Mouse (Mus musculus) forebrain, embryonic 10.5 days (tissue): ENCODE measurements around the gene Olfr1475. TPM values are rescaled to one million over a fixed set of nuclear protein-coding genes. Genes with fewer than 3 reads are reported as not detected.
"Not testable (repeated sequence)": the region's sequence is repeated elsewhere in the genome, so short reads cannot be mapped to it uniquely, and the experiment has no call there.

Source experiments
- DNase-seq: peaks from one replicate; pipeline ENCODE4 v3.0.0-alpha.2; 2017; ENCODE audit warnings: low spot score; ENCODE audit errors: extremely low spot score
- H3K27ac ChIP-seq: fragments of 300-500 bp; sonication (generic); 2 replicates; pipeline ENCODE4 v1.5.1; 2016; ENCODE audit warnings: mild to moderate bottlenecking
- H3K27me3 ChIP-seq: fragments of 300-500 bp; sonication (generic); 2 replicates; pipeline ENCODE4 v1.6.1; 2016; ENCODE audit warnings: mild to moderate bottlenecking; ENCODE audit not compliant: poor library complexity, severe bottlenecking
- H3K36me3 ChIP-seq: fragments of 300-500 bp; sonication (generic); replicated peaks from 2 replicates; pipeline ENCODE4 v1.6.1; 2016; ENCODE audit warnings: mild to moderate bottlenecking, moderate library complexity
- H3K4me1 ChIP-seq: fragments of 300-500 bp; sonication (generic); 2 replicates; pipeline ENCODE4 v1.6.1; 2016
- H3K4me3 ChIP-seq: fragments of 300-500 bp; sonication (generic); 2 replicates; pipeline ENCODE4 v1.5.1; 2016; ENCODE audit warnings: mild to moderate bottlenecking, moderate library complexity
- H3K9me3 ChIP-seq: fragments of 300-500 bp; sonication (generic); 2 replicates; pipeline ENCODE4 v1.6.1; 2016; ENCODE audit warnings: mild to moderate bottlenecking, moderate library complexity
- WGBS: fragments of 180-500 bp; shearing (Covaris S2); methylation state at CpG from one replicate; pipeline ENCODE4 v1.1.7; 2016; 5-methylcytosine and 5-hydroxymethylcytosine counted together
- polyA plus RNA-seq: library from polyadenylated mRNA; unstranded; fragments of >200 nt; fragmentation: Nextera tagmentation; extraction: Ambion mirVana; gene quantifications from 2 replicates; pipeline ENCODE4 v1.2.1, GENCODE M21; 2016

Olfr1475 gene
- polyA plus RNA-seq: not detected in 2 replicates

DNA sequence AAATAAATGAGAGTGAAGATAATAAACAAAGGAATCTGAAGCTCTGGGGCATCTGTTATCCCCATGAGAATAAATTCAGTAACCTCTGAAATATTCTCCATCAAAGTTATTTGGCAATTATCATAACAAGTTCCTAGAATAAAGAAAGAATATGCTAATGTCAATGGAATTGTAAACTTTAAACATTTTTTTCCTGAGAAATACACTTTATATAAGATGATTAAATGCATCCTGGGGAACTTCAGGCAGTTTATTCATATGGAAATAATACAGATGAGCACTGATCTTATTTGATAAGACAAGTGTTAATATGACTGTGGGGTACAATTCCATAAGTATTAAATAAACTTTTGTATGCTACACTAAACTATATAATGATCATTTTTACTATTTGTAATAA is at the start of gene Olfr1475:
Gene Olfr1475 (minus strand): TSS at position 101 of the 400 bp plus-strand sequence.
- Histone ChIP-seq H3K4me1 (no peaks in the 10 kb centered on the region), H3K4me3 (no peak within 1 kb of the TSS), H3K9me3 (peaks cover 2% of the 10 kb centered on the region; the same call in 1 of the 2 replicates), H3K36me3 (no peaks in the 10 kb centered on the region), H3K27ac (no peak within 1 kb of the TSS), H3K27me3 (no peaks in the 10 kb centered on the region)
- DNase-seq: no peak

DNA sequence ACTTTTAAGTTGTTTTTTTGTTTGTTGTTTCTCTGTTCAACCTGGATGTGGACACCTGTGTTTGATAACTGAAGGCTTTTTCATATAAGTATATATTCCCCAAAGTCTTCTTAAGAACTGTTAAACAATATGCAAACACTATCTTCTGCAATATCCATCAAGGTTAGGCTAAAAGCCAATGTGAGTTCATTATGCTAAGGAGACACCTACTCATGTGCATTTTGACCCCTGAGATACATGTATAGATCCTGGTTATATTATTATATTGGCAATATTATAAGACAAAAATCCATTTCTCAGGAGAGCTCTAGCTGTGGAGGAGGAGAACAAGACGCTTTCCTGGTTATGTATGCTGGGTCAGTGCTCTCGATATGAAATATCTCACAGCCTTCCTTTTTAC is 47.6 kb upstream of the Olfr1475 start, which contains the start of gene Olfr1480:
Gene Olfr1480 (plus strand): TSS at position 301 of the 400 bp plus-strand sequence.
- Histone ChIP-seq H3K27ac (no peak within 1 kb of the TSS), H3K4me1 (no peaks in the 10 kb centered on the region), H3K4me3 (no peak within 1 kb of the TSS), H3K36me3 (no peaks in the 10 kb centered on the region), H3K9me3 (peaks cover 26% of the 10 kb centered on the region), H3K27me3 (no peaks in the 10 kb centered on the region)
- no peak for DNase-seq
- WGBS: 81% methylated on average over 2 of the region's 2 CpGs

DNA sequence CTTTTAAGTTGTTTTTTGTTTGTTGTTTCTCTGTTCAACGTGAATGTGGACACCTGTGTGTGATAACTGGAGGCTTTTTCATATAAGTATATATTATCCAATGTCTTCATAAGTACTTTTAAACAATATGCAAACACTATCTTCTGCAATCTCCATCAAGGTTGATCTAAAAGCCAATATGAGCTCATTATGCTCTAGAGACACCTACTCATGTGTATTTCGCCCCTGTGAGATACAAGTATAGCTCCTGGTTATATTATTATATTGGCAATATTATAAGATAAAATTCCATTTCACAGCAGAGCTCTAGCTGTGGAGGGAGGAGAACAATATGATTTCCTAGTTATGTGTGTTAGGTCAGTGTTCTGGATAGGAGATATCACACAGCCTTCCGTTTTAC is 20.2 kb upstream of the Olfr1475 start, which contains the start of gene Olfr1477:
Gene Olfr1477 (plus strand): TSS at position 301 of the 400 bp plus-strand sequence.
- peaks cover 30% of the 10 kb centered on the region for H3K9me3 ChIP-seq
- no peak within 1 kb of the TSS for H3K4me3 ChIP-seq
- no peak within 1 kb of the TSS for H3K27ac ChIP-seq
- H3K36me3 ChIP-seq: no peaks in the 10 kb centered on the region
- no peaks in the 10 kb centered on the region for H3K27me3 ChIP-seq
- no peaks in the 10 kb centered on the region for H3K4me1 ChIP-seq
- 82% methylated on average over 3 of the region's 3 CpGs for WGBS
- DNase-seq: no peak

DNA sequence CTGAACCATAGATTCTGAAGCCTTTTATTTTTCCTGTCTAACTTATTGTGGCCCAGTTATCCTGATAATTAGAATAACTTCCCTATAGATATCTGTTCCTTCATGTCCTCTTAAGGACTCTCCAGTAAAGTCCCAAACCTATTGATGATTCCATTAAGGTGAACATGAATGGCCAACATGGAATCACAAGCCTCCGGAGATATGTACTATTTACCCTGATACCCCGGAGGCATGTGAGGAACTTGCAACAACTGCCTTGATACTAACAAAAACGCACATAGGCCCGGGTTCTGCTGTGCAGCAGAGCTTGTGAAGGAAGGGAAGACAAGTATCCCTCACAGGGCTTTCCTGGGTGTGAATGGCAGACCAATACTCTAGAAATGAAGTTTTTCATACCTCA is 10.7 kb downstream of the Olfr1475 start, which contains the start of gene Olfr1474:
Gene Olfr1474 (plus strand): TSS at position 301 of the 400 bp plus-strand sequence.
- not testable (repeated sequence) for H3K36me3 ChIP-seq, H3K9me3 ChIP-seq, H3K27ac ChIP-seq, DNase-seq, H3K27me3 ChIP-seq, H3K4me1 ChIP-seq, H3K4me3 ChIP-seq
- WGBS: 88% methylated on average over 4 of the region's 4 CpGs

DNA sequence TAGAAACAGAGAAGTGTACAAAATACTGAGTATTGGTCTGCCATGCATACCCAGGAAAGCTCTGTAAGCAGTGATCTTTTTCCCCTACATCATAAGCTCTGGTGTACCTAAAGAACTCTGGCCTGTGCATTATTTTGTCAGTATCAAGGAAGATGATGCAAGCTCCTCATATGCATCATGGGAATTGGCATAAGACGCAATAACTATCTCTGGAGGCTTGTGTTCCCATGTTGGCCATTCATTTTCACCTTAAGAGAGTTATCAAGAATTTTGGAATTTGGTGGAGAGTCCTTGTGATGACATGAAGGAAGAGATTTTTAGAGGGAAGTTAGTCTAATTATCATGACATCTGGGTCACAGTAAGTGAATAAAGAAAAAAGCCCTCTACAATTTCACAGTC is 24.0 kb downstream of the Olfr1475 start, which contains the start of gene Olfr1472:
Gene Olfr1472 (minus strand): TSS at position 101 of the 400 bp plus-strand sequence.
- no peak for DNase-seq
- no peak within 1 kb of the TSS for H3K4me3 ChIP-seq
- no peak within 1 kb of the TSS for H3K27ac ChIP-seq
- no peaks in the 10 kb centered on the region for H3K36me3 ChIP-seq
- WGBS: 93% methylated on average over 1 of the region's 1 CpGs
- H3K9me3 ChIP-seq: peaks cover 30% of the 10 kb centered on the region
- no peaks in the 10 kb centered on the region for H3K27me3 ChIP-seq
- H3K4me1 ChIP-seq: no peaks in the 10 kb centered on the region

DNA sequence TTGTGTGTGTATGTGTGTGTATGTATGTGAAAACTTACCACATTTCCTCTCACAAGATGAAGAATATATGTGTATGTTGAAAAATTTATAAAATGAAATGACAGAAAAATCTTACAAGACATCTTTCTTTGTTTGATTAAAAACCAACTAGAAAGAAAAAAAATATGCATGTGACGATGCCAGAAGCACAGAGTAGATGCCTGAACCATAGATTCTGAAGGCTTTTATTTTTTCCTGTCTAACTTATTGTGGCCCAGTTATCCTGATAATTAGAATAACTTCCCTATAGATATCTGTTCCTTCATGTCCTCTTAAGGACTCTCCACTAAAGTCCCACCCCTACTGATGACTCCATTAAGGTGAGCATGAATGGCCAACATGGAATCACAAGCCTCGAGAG is 36.9 kb downstream of the Olfr1475 start, which contains the start of gene Olfr1471:
Gene Olfr1471 (plus strand): TSS at position 301 of the 400 bp plus-strand sequence.
- not testable (repeated sequence) for H3K27ac ChIP-seq, DNase-seq, H3K27me3 ChIP-seq, H3K36me3 ChIP-seq, H3K4me3 ChIP-seq, H3K4me1 ChIP-seq
- 76% methylated on average over 2 of the region's 2 CpGs for WGBS
- peaks cover 33% of the 10 kb centered on the region for H3K9me3 ChIP-seq

Other genes starting within 250 kb of the Olfr1475 start
- gene Olfr1463, start 248.9 kb downstream of the Olfr1475 start, polyA plus RNA-seq: not detected in 2 replicates
- gene Olfr1465, start 164.7 kb downstream of the Olfr1475 start, polyA plus RNA-seq: not detected in 2 replicates
- gene Olfr1466, start 141.3 kb downstream of the Olfr1475 start, polyA plus RNA-seq: not detected in 2 replicates
- not detected in 2 replicates for gene Olfr1467, start 118.0 kb downstream of the Olfr1475 start, polyA plus RNA-seq
- not detected in 2 replicates for gene Olfr1469, start 72.3 kb downstream of the Olfr1475 start, polyA plus RNA-seq
- gene Olfr1471, start 36.8 kb downstream of the Olfr1475 start, polyA plus RNA-seq: not detected in 2 replicates
- not detected in 2 replicates for gene Olfr1472, start 24.1 kb downstream of the Olfr1475 start, polyA plus RNA-seq
- gene Olfr1474, start 10.6 kb downstream of the Olfr1475 start, polyA plus RNA-seq: not detected in 2 replicates
- not detected in 2 replicates for gene Olfr1477, start 20.4 kb upstream of the Olfr1475 start, polyA plus RNA-seq
- not detected in 2 replicates for gene Olfr1480, start 47.7 kb upstream of the Olfr1475 start, polyA plus RNA-seq
- gene Olfr1484, start 103.3 kb upstream of the Olfr1475 start, polyA plus RNA-seq: not detected in 2 replicates
- not detected in 2 replicates for gene Olfr1487, start 137.2 kb upstream of the Olfr1475 start, polyA plus RNA-seq
- gene Olfr1489, start 151.4 kb upstream of the Olfr1475 start, polyA plus RNA-seq: not detected in 2 replicates
- gene Olfr1490, start 170.9 kb upstream of the Olfr1475 start, polyA plus RNA-seq: not detected in 2 replicates
- not detected in 2 replicates for gene Olfr1491, start 217.1 kb upstream of the Olfr1475 start, polyA plus RNA-seq
- not detected in 2 replicates for gene Olfr1493-ps1, start 243.1 kb upstream of the Olfr1475 start, polyA plus RNA-seq